Mouse (Mus musculus): ENCODE measurements around the gene Ubald2. TPM values are rescaled to one million over a fixed set of nuclear protein-coding genes. Genes with fewer than 3 reads are reported as not detected.

Gene Ubald2
- polyA plus RNA-seq, 2 experiments, result 50.3 to 70.9 TPM

DNA sequence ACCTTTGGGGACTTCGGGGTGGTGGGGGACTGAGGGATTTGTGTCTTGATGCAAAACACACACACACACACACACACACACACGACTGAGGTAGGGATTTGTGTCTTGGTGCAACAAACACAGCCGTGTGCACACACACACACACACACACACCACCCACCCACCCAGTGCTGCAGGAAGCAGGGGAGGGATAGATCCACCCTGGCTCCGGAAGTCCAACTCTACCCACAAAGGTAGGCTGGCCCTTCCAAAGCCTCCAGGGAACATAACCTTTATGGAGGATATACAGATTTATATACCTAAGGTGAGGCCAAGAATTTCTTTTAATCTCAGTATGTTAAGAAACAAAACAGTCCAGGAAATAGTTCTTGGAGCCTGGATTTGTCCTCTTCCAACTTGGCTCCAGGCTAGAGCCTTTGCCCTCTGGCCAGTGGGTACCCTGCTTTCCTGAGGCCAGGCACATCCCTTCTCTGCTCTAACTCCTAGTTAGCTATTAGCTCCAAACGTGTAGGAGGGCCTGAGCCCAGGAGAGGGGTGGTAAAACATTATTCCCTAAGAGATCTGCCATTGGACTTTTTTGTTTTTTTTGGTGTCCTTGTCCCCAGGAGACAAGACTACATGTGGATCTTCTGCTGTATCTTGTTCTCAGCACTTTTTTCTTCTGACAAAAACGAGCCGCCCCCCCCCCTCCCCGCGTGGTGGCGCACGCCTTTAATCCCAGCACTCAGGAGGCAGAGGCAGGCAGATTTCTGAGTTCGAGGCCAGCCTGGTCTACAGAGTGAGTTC is 1.3 kb downstream of the Ubald2 start:
- H3K9ac ChIP-seq (replicated peaks), result peak overlapping the region; percentile 88
- H3K36me3 ChIP-seq (replicated peaks; ENCODE audit: control insufficient read depth, insufficient read depth, low read depth), result peaks cover 25% of the 10 kb centered on the region
- no peaks in the 10 kb centered on the region for H3K9me3 ChIP-seq (ENCODE audit: control insufficient read depth, low read length)
- peak overlapping the region; percentile 79 for H3K27ac ChIP-seq
- ATAC-seq (ENCODE audit: insufficient read depth), result no peak
- 39% methylated on average over 12 of the region's 12 CpGs for WGBS (ENCODE audit: insufficient replicate concordance)
- peaks cover 19 to 40% of the 10 kb centered on the region in 2 experiments for H3K4me1 ChIP-seq (replicated peaks; ENCODE audit: control insufficient read depth in 2 of 2, insufficient read depth in 2 of 2, low read length in 1 of 2)
- DNase-seq (ENCODE audit: low read depth in 3 of 3, low spot score in 3 of 3), result no peak
- TF ChIP-seq CTCF (IDR thresholded peaks at IDR 0.05; ENCODE audit: low read depth) (no peak), EP300 (IDR thresholded peaks at IDR 0.05; ENCODE audit: low read depth) (no peak)
- H3K4me3 ChIP-seq (ENCODE audit: insufficient read depth in 1 of 2, low read depth in 2 of 2, low read length in 2 of 2), result peak overlapping the region; percentile 74 to 98
- H3K27me3 ChIP-seq (ENCODE audit: control insufficient read depth, insufficient read depth, low read length), result no peaks in the 10 kb centered on the region
- H3K4me2 ChIP-seq (ENCODE audit: low read depth), result peak overlapping the region; percentile 68

- peaks cover 25% of the 10 kb centered on the region for H3K36me3 ChIP-seq (replicated peaks; ENCODE audit: control insufficient read depth, insufficient read depth, low read depth)
- H3K4me2 ChIP-seq (ENCODE audit: low read depth), result peak overlapping the region; percentile 68
- TF ChIP-seq EP300 (IDR thresholded peaks at IDR 0.05; ENCODE audit: low read depth) (peak; percentile 41), CTCF (IDR thresholded peaks at IDR 0.05; ENCODE audit: low read depth) (no peak)
- H3K27ac ChIP-seq, result peak overlapping the region; percentile 56
- H3K27me3 ChIP-seq (ENCODE audit: control insufficient read depth, insufficient read depth, low read length), result no peaks in the 10 kb centered on the region
- H3K9me3 ChIP-seq (ENCODE audit: control insufficient read depth, low read length), result no peaks in the 10 kb centered on the region
- peak overlapping the region; percentile 32 to 74 for H3K4me3 ChIP-seq (ENCODE audit: insufficient read depth in 1 of 2, low read depth in 2 of 2, low read length in 2 of 2)
- peaks cover 10 to 33% of the 10 kb centered on the region in 2 experiments for H3K4me1 ChIP-seq (replicated peaks; ENCODE audit: control insufficient read depth in 2 of 2, insufficient read depth in 2 of 2, low read length in 1 of 2)
- peak overlapping the region; percentile 19 for H3K9ac ChIP-seq (replicated peaks)
- 5% methylated on average over 5 of the region's 5 CpGs for WGBS (ENCODE audit: insufficient replicate concordance)
- ATAC-seq (ENCODE audit: insufficient read depth), result no peak
- DNase-seq (ENCODE audit: low read depth in 3 of 3, low spot score in 3 of 3), result no peak
Measured at GRCm38 (mm10) chr11:116435992-116436724, 2.3 kb downstream of the Ubald2 start.

- ATAC-seq (ENCODE audit: insufficient read depth), result no peak
Measured at GRCm38 (mm10) chr11:116436725-116437331, 2.9 kb downstream of the Ubald2 start.

DNA sequence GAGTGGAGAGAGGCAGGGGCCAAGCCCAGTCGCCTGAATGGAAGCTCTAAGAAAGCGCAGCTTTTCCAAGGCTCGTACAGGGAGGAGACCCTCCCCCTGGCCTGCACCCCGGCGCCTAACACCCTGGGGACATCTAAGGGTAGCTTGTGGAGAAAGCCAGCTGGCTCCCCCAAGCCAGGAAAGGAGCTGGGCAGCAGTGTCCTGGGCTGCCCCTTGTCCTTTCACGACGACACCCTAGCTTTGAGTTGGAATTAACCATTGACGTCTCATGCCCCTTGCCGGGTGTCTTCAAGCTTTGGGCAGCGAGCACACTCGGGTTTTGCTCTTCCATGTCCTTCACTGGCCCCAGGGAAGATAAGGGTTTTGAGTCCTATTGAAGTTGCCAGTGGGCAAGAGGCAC is 3.6 kb downstream of the Ubald2 start:
- Histone ChIP-seq H3K4me2 (ENCODE audit: low read depth) (no peak overlapping the region; the same call in 1 of the 2 replicates), H3K9ac (replicated peaks) (no peak overlapping the region)
- 88% methylated on average over 11 of the region's 11 CpGs for WGBS (ENCODE audit: insufficient replicate concordance)

More at GRCm38 (mm10) chr11:116436725-116437331, 2.9 kb downstream of the Ubald2 start:
- DNase-seq (ENCODE audit: low read depth in 3 of 3, low spot score in 3 of 3), result peak in 1 of 3 experiments; percentile 49
- Histone ChIP-seq H3K4me3 (ENCODE audit: insufficient read depth in 1 of 2, low read depth in 2 of 2, low read length in 2 of 2) (peak overlapping the region; percentile 10 to 74; a peak in 2 of 4 replicates), H3K9ac (replicated peaks) (no peak overlapping the region), H3K4me2 (ENCODE audit: low read depth) (peak overlapping the region; percentile 68), H3K36me3 (replicated peaks; ENCODE audit: control insufficient read depth, insufficient read depth, low read depth) (peaks cover 25% of the 10 kb centered on the region), H3K9me3 (ENCODE audit: control insufficient read depth, low read length) (no peaks in the 10 kb centered on the region), H3K4me1 (replicated peaks; ENCODE audit: control insufficient read depth in 2 of 2, insufficient read depth in 2 of 2, low read length in 1 of 2) (peaks cover 9 to 30% of the 10 kb centered on the region in 2 experiments), H3K27me3 (ENCODE audit: control insufficient read depth, insufficient read depth, low read length) (no peaks in the 10 kb centered on the region), H3K27ac (peak overlapping the region; percentile 56)
- WGBS (ENCODE audit: insufficient replicate concordance), result 11% methylated on average over 4 of the region's 4 CpGs
- no peak for TF ChIP-seq EP300 (IDR thresholded peaks at IDR 0.05; ENCODE audit: low read depth)
- TF ChIP-seq CTCF (IDR thresholded peaks at IDR 0.05; ENCODE audit: low read depth), result no peak

More for the DNA sequence above, 3.6 kb downstream of the Ubald2 start:
- H3K27ac ChIP-seq, result no peak overlapping the region
- DNase-seq (ENCODE audit: low read depth in 3 of 3, low spot score in 3 of 3) (no peak), ATAC-seq (ENCODE audit: insufficient read depth) (no peak)
- H3K9me3 ChIP-seq (ENCODE audit: control insufficient read depth, low read length), result no peaks in the 10 kb centered on the region
- H3K36me3 ChIP-seq (replicated peaks; ENCODE audit: control insufficient read depth, insufficient read depth, low read depth), result peaks cover 25% of the 10 kb centered on the region
- H3K4me3 ChIP-seq (ENCODE audit: insufficient read depth in 1 of 2, low read depth in 2 of 2, low read length in 2 of 2), result no peak overlapping the region
- TF ChIP-seq CTCF (IDR thresholded peaks at IDR 0.05; ENCODE audit: low read depth) (no peak), EP300 (IDR thresholded peaks at IDR 0.05; ENCODE audit: low read depth) (no peak)
- peaks cover 9 to 30% of the 10 kb centered on the region in 2 experiments for H3K4me1 ChIP-seq (replicated peaks; ENCODE audit: control insufficient read depth in 2 of 2, insufficient read depth in 2 of 2, low read length in 1 of 2)
- H3K27me3 ChIP-seq (ENCODE audit: control insufficient read depth, insufficient read depth, low read length), result no peaks in the 10 kb centered on the region
